Mouse (Mus musculus) kidney, adult 2 months (tissue): Measurements from ENCODE around the gene Fblim1. TPM values are rescaled to one million over a fixed set of nuclear protein-coding genes. Genes with fewer than 3 reads are reported as not detected.

ENCODE experiments used
- DNase-seq: peaks from one replicate; pipeline ENCODE4 v3.0.0; 2021
- H3K27ac ChIP-seq: fragments of 200-500 bp; 2 replicates; pipeline ENCODE4 v1.5.1; 2012; ENCODE audit warnings: low read depth, low read length, control low read depth, inconsistent platforms; ENCODE audit not compliant: insufficient read depth
- H3K27me3 ChIP-seq: fragments of 200-500 bp; replicated peaks from 2 replicates; pipeline ENCODE4 v1.6.1; 2012; ENCODE audit warnings: mild to moderate bottlenecking, moderate library complexity, low read length, inconsistent platforms; ENCODE audit not compliant: control insufficient read depth, insufficient read depth
- H3K36me3 ChIP-seq: fragments of 200-500 bp; 2 replicates; pipeline ENCODE4 v1.6.1; 2012; ENCODE audit warnings: mild to moderate bottlenecking, moderate library complexity, low read length, inconsistent platforms; ENCODE audit not compliant: control insufficient read depth, insufficient read depth
- H3K4me1 ChIP-seq: fragments of 200-500 bp; 2 replicates; pipeline ENCODE4 v1.6.1; 2011; ENCODE audit warnings: low read length; ENCODE audit not compliant: control insufficient read depth, insufficient read depth
- H3K4me3 ChIP-seq: fragments of 200-500 bp; 2 replicates; pipeline ENCODE4 v1.5.1; 2011; ENCODE audit warnings: mild to moderate bottlenecking, low read depth, low read length, control low read depth; ENCODE audit not compliant: insufficient read depth
- CTCF ChIP-seq: fragments of 200-500 bp; conservative IDR thresholded peaks from 2 replicates; pipeline ENCODE4 v1.5.1; 2011; ENCODE audit warnings: low read depth, mild to moderate bottlenecking, control low read depth, low read length, moderate library complexity, mixed read lengths; ENCODE audit not compliant: insufficient read depth, insufficient read length
- POLR2A ChIP-seq: fragments of 200-500 bp; IDR thresholded peaks from one replicate; pipeline ENCODE4 v1.6.1; 2011; ENCODE audit warnings: low read depth, low read length, control low read depth
- WGBS: fragments of 180-500 bp; shearing (Covaris S2); methylation state at CpG from one replicate; pipeline ENCODE4 v1.1.7; 2018; 5-methylcytosine and 5-hydroxymethylcytosine counted together
- polyA plus RNA-seq: library from polyadenylated mRNA; depleted of rRNA; stranded (reverse); fragments of >200 nt; gene quantifications from 2 replicates; pipeline ENCODE4 v1.2.3, GENCODE M21; 2012

The Fblim1 gene
- polyA plus RNA-seq, 1 experiment, result 10.2 TPM

DNA sequence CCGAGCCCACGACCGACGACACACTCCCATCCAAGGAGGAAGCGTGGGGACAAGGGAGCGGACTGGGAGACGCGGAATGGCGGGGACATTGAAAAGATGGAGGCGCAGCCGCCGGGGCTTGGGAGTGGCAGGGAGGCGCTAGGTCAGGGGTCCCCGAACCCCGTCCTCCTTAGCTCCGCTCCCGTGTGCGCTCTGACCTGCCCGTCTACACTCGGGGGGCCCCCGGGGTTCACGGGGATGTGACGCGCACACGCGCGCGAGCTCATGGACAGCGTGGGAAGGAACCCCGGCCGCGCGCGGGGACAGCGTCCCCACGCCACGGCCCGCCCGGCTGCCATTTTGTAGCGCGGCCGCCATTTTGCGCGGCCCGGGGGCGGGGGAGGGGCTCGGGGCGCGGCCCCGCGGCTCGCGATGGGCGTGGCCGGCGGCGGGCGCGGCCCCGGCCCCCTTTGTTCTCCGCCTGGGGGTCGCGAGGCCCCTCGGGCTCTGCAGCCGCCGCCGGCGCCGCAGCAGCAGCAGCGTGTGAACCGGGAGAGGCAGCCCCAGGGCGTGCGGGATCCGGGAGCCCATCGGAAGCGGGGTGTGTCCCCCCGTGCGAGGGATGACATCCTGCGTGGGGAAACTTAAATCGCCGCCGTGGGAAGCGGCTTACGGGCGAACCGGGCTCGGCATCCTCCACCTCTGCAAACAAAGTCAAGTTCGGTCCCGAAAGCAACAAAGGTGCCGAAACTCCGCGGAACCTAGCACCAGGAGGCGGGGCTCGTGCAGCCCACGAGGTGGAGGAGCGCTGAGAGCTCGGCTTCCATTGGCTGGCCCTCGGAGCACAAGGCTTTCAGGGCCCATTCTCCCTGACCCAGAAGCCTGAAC lies 59.3 kb downstream of the Fblim1 start:
- peak; percentile 93 for DNase-seq
- TF ChIP-seq POLR2A, result peak; percentile 56
- no peak for TF ChIP-seq CTCF
- 1% methylated on average over 94 of the region's 98 CpGs for WGBS

DNA sequence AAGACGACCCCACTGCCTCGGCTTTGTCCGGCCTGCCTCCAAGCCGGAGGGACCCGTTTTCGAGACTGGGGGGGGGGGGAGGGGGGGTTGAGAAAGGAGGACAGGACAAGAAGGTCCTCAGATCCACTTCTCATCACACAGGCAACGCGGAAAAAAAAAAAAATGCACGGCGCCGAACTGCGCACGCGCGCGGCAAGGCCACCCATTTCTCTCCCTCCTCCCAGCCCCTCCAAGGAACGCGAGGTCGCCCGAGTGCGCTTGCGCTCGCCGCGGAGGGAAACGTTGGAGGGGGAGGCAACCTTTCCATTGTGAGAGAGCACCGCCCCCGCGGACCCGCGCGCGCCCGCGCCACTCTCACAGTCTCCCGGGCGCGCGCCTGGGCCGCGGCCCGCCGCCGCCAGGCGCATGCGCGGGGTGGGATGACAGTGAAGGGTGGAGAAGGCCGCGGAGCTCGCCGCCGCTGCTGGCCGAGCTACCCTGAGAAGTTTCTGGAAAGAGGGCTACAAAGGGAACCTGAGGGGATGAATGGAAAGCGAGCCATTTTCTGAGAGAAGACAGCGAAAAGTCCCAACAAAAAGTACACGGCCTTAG lies 60.1 kb downstream of the Fblim1 start:
- Histone ChIP-seq H3K4me3 (peak overlapping the region; percentile 97), H3K36me3 (no peaks in the 10 kb centered on the region), H3K4me1 (no peaks in the 10 kb centered on the region), H3K27ac (peak overlapping the region; percentile 100), H3K27me3 (no peaks in the 10 kb centered on the region)
- TF ChIP-seq CTCF (no peak), POLR2A (peak; percentile 90)
- DNase-seq, result peak; percentile 100
- under 1% methylated on average over 54 of the region's 56 CpGs for WGBS

More for the DNA sequence above, 59.3 kb downstream of the Fblim1 start:
- peak overlapping the region; percentile 100 for H3K27ac ChIP-seq
- no peaks in the 10 kb centered on the region for H3K36me3 ChIP-seq
- no peaks in the 10 kb centered on the region for H3K4me1 ChIP-seq
- H3K4me3 ChIP-seq, result peak overlapping the region; percentile 97
- H3K27me3 ChIP-seq, result no peaks in the 10 kb centered on the region

- TF ChIP-seq CTCF, result no peak
- TF ChIP-seq POLR2A, result no peak
- H3K27ac ChIP-seq, result peak overlapping the region; percentile 100
- H3K27me3 ChIP-seq, result no peaks in the 10 kb centered on the region
- no peaks in the 10 kb centered on the region for H3K36me3 ChIP-seq
- peak overlapping the region; percentile 67 for H3K4me3 ChIP-seq
- WGBS, result under 1% methylated on average over 45 of the region's 45 CpGs
- DNase-seq, result peak; percentile 93
- no peaks in the 10 kb centered on the region for H3K4me1 ChIP-seq
Observed at GRCm38 (mm10) chr4:141545071-141545742, 60.7 kb downstream of the Fblim1 start.

DNA sequence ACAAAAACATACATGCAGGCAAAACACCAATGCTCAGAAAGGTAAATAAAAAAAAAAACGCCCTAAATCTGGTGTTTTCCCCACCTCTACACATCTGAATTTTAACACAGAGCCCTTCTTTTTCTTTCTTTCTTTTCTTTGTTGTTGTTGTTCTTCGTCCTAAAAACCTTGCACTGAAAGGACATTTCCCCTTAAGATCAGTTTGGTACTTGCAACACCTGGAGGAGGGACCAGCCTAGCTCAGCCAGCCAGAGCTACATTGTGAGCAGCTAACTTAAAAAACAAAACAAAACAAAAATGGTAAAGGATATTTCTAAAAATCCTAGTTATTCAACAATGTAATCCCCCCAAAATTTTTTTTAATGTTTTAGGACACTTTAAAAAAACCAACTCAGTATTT lies 61.4 kb downstream of the Fblim1 start:
- H3K4me3 ChIP-seq, result no peak overlapping the region
- peak; percentile 36 for DNase-seq
- H3K36me3 ChIP-seq, result no peaks in the 10 kb centered on the region
- TF ChIP-seq POLR2A (no peak), CTCF (no peak)
- 40% methylated on average over 2 of the region's 2 CpGs for WGBS
- peak overlapping the region; percentile 58; the same call in 1 of the 2 replicates for H3K27ac ChIP-seq
- no peaks in the 10 kb centered on the region for H3K27me3 ChIP-seq
- no peaks in the 10 kb centered on the region for H3K4me1 ChIP-seq

GRCm38 (mm10) chr4:141543593-141543992 lies 62.3 kb downstream of the Fblim1 start:
- no peak for DNase-seq
- Histone ChIP-seq H3K4me1 (no peaks in the 10 kb centered on the region), H3K36me3 (no peaks in the 10 kb centered on the region), H3K4me3 (no peak overlapping the region), H3K27me3 (no peaks in the 10 kb centered on the region), H3K27ac (no peak overlapping the region)
- TF ChIP-seq CTCF (no peak), POLR2A (no peak)
- 90% methylated on average over 3 of the region's 3 CpGs for WGBS

- H3K4me1 ChIP-seq, result no peaks in the 10 kb centered on the region; the same call in 1 of the 2 replicates
- no peak overlapping the region for H3K27ac ChIP-seq
- no peaks in the 10 kb centered on the region for H3K27me3 ChIP-seq
- TF ChIP-seq CTCF (no peak), POLR2A (no peak)
- H3K4me3 ChIP-seq, result no peak overlapping the region
- WGBS, result 24% methylated on average over 7 of the region's 7 CpGs
- DNase-seq, result peak; percentile 70
- no peaks in the 10 kb centered on the region for H3K36me3 ChIP-seq
Observed at GRCm38 (mm10) chr4:141541851-141542250, 64.0 kb downstream of the Fblim1 start.
